Mouse (Mus musculus) layer of hippocampus, postnatal 36 days (tissue): ENCODE results near the gene Gm3839. TPM values are rescaled to one million over a fixed set of nuclear protein-coding genes. Genes with fewer than 3 reads are reported as not detected.
"Not testable (repeated sequence)": the region's sequence is repeated elsewhere in the genome, so short reads cannot be mapped to it uniquely, and the experiment has no call there.

Experiments
- DNase-seq, 2 experiments: peaks; one replicate each; pipeline ENCODE4 v3.0.0; 2022
- microRNA-seq, 2 experiments: library from miRNA; unstranded; fragments of <30 nt; microRNA quantifications; one replicate each; pipeline ENCODE4 v1.2.0; 2021
- total RNA-seq, 2 experiments: library from RNA; stranded (reverse); gene quantifications; 2 replicates each; pipeline ENCODE4 v1.2.3; 2021

Gm3839 gene
- total RNA-seq = 1 to 10 TPM in 1 of 2 experiments, under 1 TPM in 1; 0.78 to 1.3 TPM

- DNase-seq = not testable (repeated sequence)
Observed at GRCm38 (mm10) chr14:11356626-11357025, at the start of gene Gm3839. TSS of gene Gm3839 (minus strand) at chr14:11356726.

- DNase-seq = no peak
Observed at GRCm38 (mm10) chr14:11405661-11406060, 49.1 kb upstream of the Gm3839 start.

GRCm38 (mm10) chr14:11377846-11378245 is 21.3 kb upstream of the Gm3839 start:
- DNase-seq = no peak

GRCm38 (mm10) chr14:11375225-11375624 is 18.7 kb upstream of the Gm3839 start:
- no peak for DNase-seq

GRCm38 (mm10) chr14:11346086-11346485 is 10.4 kb downstream of the Gm3839 start:
- DNase-seq = no peak

- DNase-seq = no peak
Observed at GRCm38 (mm10) chr14:11329993-11330392, 26.5 kb downstream of the Gm3839 start.

GRCm38 (mm10) chr14:11307079-11307478 is 49.4 kb downstream of the Gm3839 start:
- DNase-seq = peak in 1 of 2 experiments; percentile 11

GRCm38 (mm10) chr14:11287956-11288355 is 68.6 kb downstream of the Gm3839 start:
- DNase-seq = not testable (repeated sequence)

GRCm38 (mm10) chr14:11257161-11257705 is 99.3 kb downstream of the Gm3839 start:
- DNase-seq = peak in 1 of 2 experiments; percentile 3

- no peak for DNase-seq
Observed at GRCm38 (mm10) chr14:11248053-11248452, 108.5 kb downstream of the Gm3839 start.

- peak in 1 of 2 experiments; percentile 9 for DNase-seq
Observed at GRCm38 (mm10) chr14:11244546-11244945, 112.0 kb downstream of the Gm3839 start.

GRCm38 (mm10) chr14:11232086-11232485 is 124.4 kb downstream of the Gm3839 start:
- DNase-seq = peak; percentile 7 to 26

Small RNA genes lying within 50 kb of the gene (microRNA-seq; reads per million reads assigned to microRNA genes)
- 0 reads per million in 2 experiments for gene Mir5124b

Other genes starting within 250 kb of the Gm3839 start
- gene Fhit, start 194.7 kb downstream of the Gm3839 start, total RNA-seq = 1 to 10 TPM; 4.8 to 6.8 TPM
- gene Ptprg, start 196.8 kb upstream of the Gm3839 start, total RNA-seq = 100 to 1,000 TPM; 106 to 107 TPM